Mouse (Mus musculus) heart, embryonic 15.5 days (tissue): ENCODE measurements around the gene Arhgef5. TPM values are rescaled to one million over a fixed set of nuclear protein-coding genes. Genes with fewer than 3 reads are reported as not detected.

ENCODE experiments used
- ATAC-seq: fragments of 200-750 bp; cut with Nextera tagmentation; replicated peaks from 2 replicates; pipeline ENCODE4 v1.8.0; 2017; ENCODE audit warnings: low read depth, moderate TSS enrichment; ENCODE audit not compliant: insufficient number of reproducible peaks, insufficient read depth, low FRiP score
- H3K27ac ChIP-seq: fragments of 300-500 bp; sonication (generic); 2 replicates; pipeline ENCODE4 v1.5.1; 2015; ENCODE audit warnings: mild to moderate bottlenecking, inconsistent platforms
- H3K27me3 ChIP-seq: fragments of 300-500 bp; sonication (generic); 2 replicates; pipeline ENCODE4 v1.6.1; 2015; ENCODE audit warnings: inconsistent platforms
- H3K36me3 ChIP-seq: fragments of 300-500 bp; sonication (generic); 2 replicates; pipeline ENCODE4 v1.6.1; 2015; ENCODE audit warnings: mild to moderate bottlenecking, inconsistent platforms
- H3K4me1 ChIP-seq: fragments of 300-500 bp; sonication (generic); replicated peaks from 2 replicates; pipeline ENCODE4 v1.6.1; 2015; ENCODE audit warnings: inconsistent platforms
- H3K4me2 ChIP-seq: fragments of 300-500 bp; sonication (generic); 2 replicates; pipeline ENCODE4 v1.6.1; 2015; ENCODE audit warnings: inconsistent platforms, mild to moderate bottlenecking, moderate library complexity
- H3K4me3 ChIP-seq: fragments of 300-500 bp; sonication (generic); 2 replicates; pipeline ENCODE4 v1.5.1; 2015; ENCODE audit warnings: mild to moderate bottlenecking, inconsistent platforms
- H3K9ac ChIP-seq: fragments of 300-500 bp; sonication (generic); 2 replicates; pipeline ENCODE4 v1.6.1; 2015; ENCODE audit warnings: mild to moderate bottlenecking, inconsistent platforms
- H3K9me3 ChIP-seq: fragments of 300-500 bp; sonication (generic); replicated peaks from 2 replicates; pipeline ENCODE4 v1.6.1; 2016; ENCODE audit warnings: inconsistent platforms
- WGBS: fragments of 180-500 bp; shearing (Covaris S2); methylation state at CpG from one replicate; pipeline ENCODE4 v1.1.7; 2015; ENCODE audit warnings: mixed read lengths; 5-methylcytosine and 5-hydroxymethylcytosine counted together
- polyA plus RNA-seq: library from polyadenylated mRNA; unstranded; fragments of >200 nt; fragmentation: Nextera tagmentation; extraction: Ambion mirVana; gene quantifications from 2 replicates; pipeline ENCODE4 v1.2.1, GENCODE M21; 2015

Gene Arhgef5
- polyA plus RNA-seq, 1 experiment from 2014 or later, result 5.9 TPM

- H3K9me3 ChIP-seq, result no peaks in the 10 kb centered on the region
- 72% methylated on average over 5 of the region's 5 CpGs for WGBS
- peaks cover 20% of the 10 kb centered on the region for H3K36me3 ChIP-seq
- H3K4me2 ChIP-seq, result no peak overlapping the region
- H3K9ac ChIP-seq, result no peak overlapping the region
- H3K4me3 ChIP-seq, result no peak overlapping the region
- H3K27ac ChIP-seq, result no peak overlapping the region
- H3K27me3 ChIP-seq, result no peaks in the 10 kb centered on the region
- no peaks in the 10 kb centered on the region for H3K4me1 ChIP-seq
- no peak for ATAC-seq
Measured at GRCm38 (mm10) chr6:43280481-43280880, 15.1 kb downstream of the Arhgef5 start.

GRCm38 (mm10) chr6:43292041-43292440 lies 26.7 kb downstream of the Arhgef5 start:
- Histone ChIP-seq H3K27ac (no peak overlapping the region), H3K9me3 (no peaks in the 10 kb centered on the region)
- whole genome bisulfite sequencing, result 57% methylated on average over 3 of the region's 3 CpGs

GRCm38 (mm10) chr6:43292471-43293076 lies 27.2 kb downstream of the Arhgef5 start:
- no peak for ATAC-seq
- H3K9me3 ChIP-seq, result no peaks in the 10 kb centered on the region
- no peaks in the 10 kb centered on the region for H3K27me3 ChIP-seq
- peaks cover 5% of the 10 kb centered on the region; the same call in 1 of the 2 replicates for H3K4me1 ChIP-seq
- H3K9ac ChIP-seq, result no peak overlapping the region
- 44% methylated on average over 6 of the region's 6 CpGs for WGBS
- H3K27ac ChIP-seq, result no peak overlapping the region; the same call in 1 of the 2 replicates
- peaks cover 16% of the 10 kb centered on the region for H3K36me3 ChIP-seq
- no peak overlapping the region for H3K4me3 ChIP-seq
- no peak overlapping the region for H3K4me2 ChIP-seq

More at GRCm38 (mm10) chr6:43292041-43292440, 26.7 kb downstream of the Arhgef5 start:
- Histone ChIP-seq H3K9ac (no peak overlapping the region), H3K4me2 (no peak overlapping the region), H3K4me1 (peaks cover 5% of the 10 kb centered on the region; the same call in 1 of the 2 replicates), H3K36me3 (peaks cover 21% of the 10 kb centered on the region), H3K27me3 (no peaks in the 10 kb centered on the region), H3K4me3 (no peak overlapping the region)
- no peak for ATAC-seq

GRCm38 (mm10) chr6:43293175-43293574 lies 27.8 kb downstream of the Arhgef5 start:
- 76% methylated on average over 7 of the region's 7 CpGs for WGBS
- H3K27ac ChIP-seq, result no peak overlapping the region
- H3K4me3 ChIP-seq, result no peak overlapping the region
- no peaks in the 10 kb centered on the region for H3K9me3 ChIP-seq
- no peak overlapping the region for H3K9ac ChIP-seq
- no peak for ATAC-seq
- no peaks in the 10 kb centered on the region for H3K27me3 ChIP-seq
- H3K4me1 ChIP-seq, result peaks cover 5% of the 10 kb centered on the region; the same call in 1 of the 2 replicates
- H3K36me3 ChIP-seq, result peaks cover 10% of the 10 kb centered on the region
- H3K4me2 ChIP-seq, result no peak overlapping the region

GRCm38 (mm10) chr6:43295908-43296307 lies 30.5 kb downstream of the Arhgef5 start:
- H3K27me3 ChIP-seq, result no peaks in the 10 kb centered on the region
- no peak for ATAC-seq
- no peak overlapping the region for H3K4me3 ChIP-seq
- WGBS, result 23% methylated on average over 5 of the region's 5 CpGs
- peaks cover 5% of the 10 kb centered on the region; the same call in 1 of the 2 replicates for H3K4me1 ChIP-seq
- H3K36me3 ChIP-seq, result no peaks in the 10 kb centered on the region
- no peak overlapping the region for H3K27ac ChIP-seq
- no peaks in the 10 kb centered on the region for H3K9me3 ChIP-seq
- no peak overlapping the region for H3K4me2 ChIP-seq
- no peak overlapping the region for H3K9ac ChIP-seq

GRCm38 (mm10) chr6:43296798-43297507 lies 31.6 kb downstream of the Arhgef5 start:
- H3K4me2 ChIP-seq, result no peak overlapping the region
- H3K9ac ChIP-seq, result no peak overlapping the region
- H3K27ac ChIP-seq, result no peak overlapping the region
- H3K36me3 ChIP-seq, result no peaks in the 10 kb centered on the region
- no peak overlapping the region for H3K4me3 ChIP-seq
- H3K9me3 ChIP-seq, result no peaks in the 10 kb centered on the region
- ATAC-seq, result no peak; the same call in 1 of the 2 replicates
- WGBS, result 34% methylated on average over 7 of the region's 7 CpGs
- peaks cover 5% of the 10 kb centered on the region; the same call in 1 of the 2 replicates for H3K4me1 ChIP-seq
- H3K27me3 ChIP-seq, result no peaks in the 10 kb centered on the region

GRCm38 (mm10) chr6:43297508-43297850 lies 32.1 kb downstream of the Arhgef5 start:
- WGBS, result 32% methylated on average over 2 of the region's 2 CpGs
- no peaks in the 10 kb centered on the region for H3K36me3 ChIP-seq
- H3K4me2 ChIP-seq, result no peak overlapping the region
- peaks cover 5% of the 10 kb centered on the region; the same call in 1 of the 2 replicates for H3K4me1 ChIP-seq
- no peak overlapping the region for H3K9ac ChIP-seq
- ATAC-seq, result no peak
- H3K4me3 ChIP-seq, result no peak overlapping the region
- H3K27me3 ChIP-seq, result no peaks in the 10 kb centered on the region
- no peak overlapping the region for H3K27ac ChIP-seq
- no peaks in the 10 kb centered on the region for H3K9me3 ChIP-seq

- no peak within 1 kb of the TSS for H3K4me2 ChIP-seq
- H3K9ac ChIP-seq, result no peak within 1 kb of the TSS
- no peaks in the 10 kb centered on the region for H3K4me1 ChIP-seq
- no peaks in the 10 kb centered on the region for H3K36me3 ChIP-seq
- no peaks in the 10 kb centered on the region for H3K27me3 ChIP-seq
- no peak for ATAC-seq
- no peaks in the 10 kb centered on the region for H3K9me3 ChIP-seq
- H3K27ac ChIP-seq, result no peak within 1 kb of the TSS
- 63% methylated on average over 16 of the region's 16 CpGs for WGBS
- no peak within 1 kb of the TSS for H3K4me3 ChIP-seq
Measured at GRCm38 (mm10) chr6:43309454-43309853, 44.1 kb downstream of the Arhgef5 start, which contains the start of gene Nobox. TSS of gene Nobox (minus strand) at chr6:43309554.

- WGBS, result 38% methylated on average over 6 of the region's 6 CpGs
- Histone ChIP-seq H3K9ac (no peak overlapping the region), H3K4me3 (no peak overlapping the region), H3K27me3 (no peaks in the 10 kb centered on the region), H3K4me1 (no peaks in the 10 kb centered on the region), H3K4me2 (no peak overlapping the region), H3K9me3 (no peaks in the 10 kb centered on the region), H3K27ac (no peak overlapping the region), H3K36me3 (no peaks in the 10 kb centered on the region)
- ATAC-seq, result no peak
Measured at GRCm38 (mm10) chr6:43310071-43310470, 44.7 kb downstream of the Arhgef5 start.

- Histone ChIP-seq H3K27me3 (no peaks in the 10 kb centered on the region), H3K9ac (no peak overlapping the region), H3K9me3 (no peaks in the 10 kb centered on the region), H3K4me2 (no peak overlapping the region), H3K4me3 (no peak overlapping the region), H3K27ac (no peak overlapping the region), H3K4me1 (no peaks in the 10 kb centered on the region), H3K36me3 (no peaks in the 10 kb centered on the region)
- no peak for ATAC-seq
Measured at GRCm38 (mm10) chr6:43312546-43312945, 47.2 kb downstream of the Arhgef5 start.

GRCm38 (mm10) chr6:43312961-43313656 lies 47.7 kb downstream of the Arhgef5 start:
- H3K9ac ChIP-seq, result no peak overlapping the region
- no peaks in the 10 kb centered on the region for H3K9me3 ChIP-seq
- H3K4me2 ChIP-seq, result no peak overlapping the region
- H3K27ac ChIP-seq, result no peak overlapping the region
- H3K4me3 ChIP-seq, result no peak overlapping the region
- H3K4me1 ChIP-seq, result no peaks in the 10 kb centered on the region
- 71% methylated on average over 8 of the region's 8 CpGs for WGBS
- ATAC-seq, result no peak
- H3K36me3 ChIP-seq, result no peaks in the 10 kb centered on the region
- H3K27me3 ChIP-seq, result no peaks in the 10 kb centered on the region
